ENCODE assay signal across 8 mouse cellular contexts in genomic region chr11:76216681-76217389, GRCm38 (mm10). TPM values are rescaled to one million over a fixed set of nuclear protein-coding genes. Genes with fewer than 3 reads are reported as not detected.
DNase-seq lines count a peak whose midpoint lies in the region; ATAC-seq and TF ChIP-seq lines count a peak whose summit lies in the region.

No protein-coding gene starts in this region.

- peaks cover 7% of the 10 kb centered on the region for H3K4me1 ChIP-seq in forebrain, embryonic 15.5 days
- H3K4me1 ChIP-seq in hindbrain, postnatal 0 days (ENCODE audit: insufficient read depth, low read length) = 0 out of 2 replicates have a peak, but pooled peaks cover 3% of the 10 kb centered on the region
- H3K4me1 ChIP-seq in liver, embryonic 13.5 days (replicated peaks) = peaks cover 36% of the 10 kb centered on the region
- no peaks in the 10 kb centered on the region for H3K4me1 ChIP-seq in neural tube, embryonic 11.5 days (ENCODE audit: control insufficient read depth, insufficient read depth, low read length)

- peaks cover 28% of the 10 kb centered on the region for H3K36me3 ChIP-seq in forebrain, embryonic 15.5 days
- peaks cover 21% of the 10 kb centered on the region; the same call in 1 of the 2 replicates for H3K36me3 ChIP-seq in hindbrain, postnatal 0 days (ENCODE audit: insufficient read depth, low read length)
- peaks cover 47% of the 10 kb centered on the region for H3K36me3 ChIP-seq in liver, embryonic 13.5 days
- peaks cover 12% of the 10 kb centered on the region for H3K36me3 ChIP-seq in neural tube, embryonic 11.5 days (ENCODE audit: control insufficient read depth, insufficient read depth, low read length)

- peak; percentile 38 for ATAC-seq in forebrain, embryonic 15.5 days (replicated peaks)
- peak; percentile 89 for ATAC-seq in hindbrain, postnatal 0 days
- ATAC-seq in liver, embryonic 13.5 days (ENCODE audit: low read depth) = no peak; the same call in 1 of the 2 replicates
- ATAC-seq in neural tube, embryonic 11.5 days (ENCODE audit: insufficient read depth, low FRiP score, low TSS enrichment) = peak; percentile 31
- no peak for ATAC-seq in inflammation-experienced regulatory T-cells, adult 6 months

- peak overlapping the region; percentile 69 for H3K4me2 ChIP-seq in forebrain, embryonic 15.5 days (replicated peaks)
- H3K4me2 ChIP-seq in hindbrain, postnatal 0 days (ENCODE audit: low read depth, low read length) = peak overlapping the region; percentile 94
- peak overlapping the region; percentile 97 for H3K4me2 ChIP-seq in liver, embryonic 13.5 days
- H3K4me2 ChIP-seq in neural tube, embryonic 11.5 days (ENCODE audit: low read depth) = peak overlapping the region; percentile 85

- peak overlapping the region; percentile 89 for H3K9ac ChIP-seq in forebrain, embryonic 15.5 days (replicated peaks)
- H3K9ac ChIP-seq in hindbrain, postnatal 0 days (replicated peaks; ENCODE audit: low read length) = peak overlapping the region; percentile 88
- peak overlapping the region; percentile 92 for H3K9ac ChIP-seq in liver, embryonic 13.5 days
- peak overlapping the region; percentile 95 for H3K9ac ChIP-seq in neural tube, embryonic 11.5 days (ENCODE audit: low read length)

- no peaks in the 10 kb centered on the region for H3K9me3 ChIP-seq in forebrain, embryonic 15.5 days
- H3K9me3 ChIP-seq in hindbrain, postnatal 0 days (ENCODE audit: low read length) = no peaks in the 10 kb centered on the region
- no peaks in the 10 kb centered on the region for H3K9me3 ChIP-seq in liver, embryonic 13.5 days (replicated peaks)
- no peaks in the 10 kb centered on the region for H3K9me3 ChIP-seq in neural tube, embryonic 11.5 days (ENCODE audit: control insufficient read depth, low read length)

- H3K27me3 ChIP-seq in forebrain, embryonic 15.5 days = no peaks in the 10 kb centered on the region
- no peaks in the 10 kb centered on the region for H3K27me3 ChIP-seq in hindbrain, postnatal 0 days (ENCODE audit: insufficient read depth, low read length)
- H3K27me3 ChIP-seq in liver, embryonic 13.5 days = no peaks in the 10 kb centered on the region
- H3K27me3 ChIP-seq in neural tube, embryonic 11.5 days (ENCODE audit: control insufficient read depth, insufficient read depth, low read length) = no peaks in the 10 kb centered on the region

- peak; percentile 83 for DNase-seq in urinary bladder, postnatal 14 days (ENCODE audit: low spot score)
- DNase-seq in urinary bladder, postnatal 4 days (ENCODE audit: low spot score in 2 of 2) = no peak
- DNase-seq in brain, adult 2 months (ENCODE audit: low read depth, low spot score) = peak; percentile 65
- peak; percentile 62 for DNase-seq in hindbrain, postnatal 0 days (ENCODE audit: low spot score)
- no peak for DNase-seq in liver, embryonic 13.5 days
- DNase-seq in neural tube, embryonic 11.5 days (ENCODE audit: low spot score) = peak; percentile 58

- 1% methylated on average over 33 of the region's 33 CpGs for WGBS in forebrain, embryonic 15.5 days
- under 1% methylated on average over 33 of the region's 33 CpGs for WGBS in hindbrain, postnatal 0 days
- WGBS in liver, embryonic 13.5 days (ENCODE audit: insufficient replicate concordance) = 2% methylated on average over 33 of the region's 33 CpGs
- WGBS in neural tube, embryonic 11.5 days = 5% methylated on average over 33 of the region's 33 CpGs

- H3K27ac ChIP-seq in forebrain, embryonic 15.5 days (replicated peaks) = peak overlapping the region; percentile 91
- peak overlapping the region; percentile 91 for H3K27ac ChIP-seq in hindbrain, postnatal 0 days
- H3K27ac ChIP-seq in liver, embryonic 13.5 days = peak overlapping the region; percentile 79
- H3K27ac ChIP-seq in neural tube, embryonic 11.5 days (ENCODE audit: low read depth, low read length) = peak overlapping the region; percentile 83

- H3K4me3 ChIP-seq in forebrain, embryonic 15.5 days = peak overlapping the region; percentile 88
- H3K4me3 ChIP-seq in hindbrain, postnatal 0 days (ENCODE audit: low read length) = peak overlapping the region; percentile 85
- H3K4me3 ChIP-seq in liver, embryonic 13.5 days (replicated peaks) = peak overlapping the region; percentile 90
- H3K4me3 ChIP-seq in neural tube, embryonic 11.5 days (ENCODE audit: low read depth, low read length) = peak overlapping the region; percentile 83

- no peak for TF ChIP-seq CTCF in hindbrain, postnatal 0 days (IDR thresholded peaks at IDR 0.05; ENCODE audit: low read depth)

RNA-seq across cellular contexts. Expression of gene Dbil5, which starts 0.6 kb away (rescaled TPM):
- not detected in 2 replicates for polyA plus RNA-seq in forebrain, embryonic 15.5 days (2015; fragmentation: Nextera tagmentation; extraction: Ambion mirVana)
- not detected in 2 replicates for total RNA-seq in hindbrain, postnatal 0 days (2014; rRNA removed)
- 0.34 and 0.54 TPM in 2 replicates for polyA plus RNA-seq in hindbrain, postnatal 0 days (2015; fragmentation: Nextera tagmentation; extraction: Ambion mirVana)
- 0.41 and 0.43 TPM in 2 replicates for polyA plus RNA-seq in liver, embryonic 13.5 days (2015; fragmentation: Nextera tagmentation; extraction: Ambion mirVana)
- 0.46 TPM in 1 of 2 replicates, not detected in the other for polyA plus RNA-seq in neural tube, embryonic 11.5 days (2014; fragmentation: Nextera tagmentation; extraction: Ambion mirVana)
- 1 to 10 TPM in 1 of 3 experiments, not detected in 2; 1.0 TPM for polyA plus RNA-seq in inflammation-experienced regulatory T-cells, adult 6 months (2017; shearing (Covaris generic))

RNA-seq across cellular contexts. Expression of gene Gemin4, which starts 0.6 kb away (rescaled TPM):
- polyA plus RNA-seq in forebrain, embryonic 15.5 days (2015; fragmentation: Nextera tagmentation; extraction: Ambion mirVana) = 18.1 and 18.7 TPM in 2 replicates
- total RNA-seq in hindbrain, postnatal 0 days (2014; rRNA removed) = 14.8 and 17.4 TPM in 2 replicates
- polyA plus RNA-seq in hindbrain, postnatal 0 days (2015; fragmentation: Nextera tagmentation; extraction: Ambion mirVana) = 7.0 and 9.3 TPM in 2 replicates
- 22.5 and 24.6 TPM in 2 replicates for polyA plus RNA-seq in liver, embryonic 13.5 days (2015; fragmentation: Nextera tagmentation; extraction: Ambion mirVana)
- 37.9 and 43.6 TPM in 2 replicates for polyA plus RNA-seq in neural tube, embryonic 11.5 days (2014; fragmentation: Nextera tagmentation; extraction: Ambion mirVana)
- polyA plus RNA-seq in inflammation-experienced regulatory T-cells, adult 6 months (2017; shearing (Covaris generic)) = 10 to 100 TPM in 2 of 3 experiments, 1 to 10 TPM in 1; 8.3 to 13.4 (median 11.0) TPM

RNA-seq across cellular contexts. Expression of gene Mrm3, which starts 26.7 kb away (rescaled TPM):
- 20.2 and 22.2 TPM in 2 replicates for polyA plus RNA-seq in forebrain, embryonic 15.5 days (2015; fragmentation: Nextera tagmentation; extraction: Ambion mirVana)
- 11.9 and 19.2 TPM in 2 replicates for total RNA-seq in hindbrain, postnatal 0 days (2014; rRNA removed)
- 22.5 and 22.8 TPM in 2 replicates for polyA plus RNA-seq in hindbrain, postnatal 0 days (2015; fragmentation: Nextera tagmentation; extraction: Ambion mirVana)
- 23.9 and 25.2 TPM in 2 replicates for polyA plus RNA-seq in liver, embryonic 13.5 days (2015; fragmentation: Nextera tagmentation; extraction: Ambion mirVana)
- 18.6 and 18.8 TPM in 2 replicates for polyA plus RNA-seq in neural tube, embryonic 11.5 days (2014; fragmentation: Nextera tagmentation; extraction: Ambion mirVana)
- 10 to 100 TPM in 2 of 3 experiments, 1 to 10 TPM in 1; 9.4 to 14.2 (median 12.9) TPM for polyA plus RNA-seq in inflammation-experienced regulatory T-cells, adult 6 months (2017; shearing (Covaris generic))

RNA-seq across cellular contexts. Expression of gene Glod4, which starts 26.7 kb away (rescaled TPM):
- polyA plus RNA-seq in forebrain, embryonic 15.5 days (2015; fragmentation: Nextera tagmentation; extraction: Ambion mirVana) = 118 and 120 TPM in 2 replicates
- total RNA-seq in hindbrain, postnatal 0 days (2014; rRNA removed) = 34.2 and 39.8 TPM in 2 replicates
- polyA plus RNA-seq in hindbrain, postnatal 0 days (2015; fragmentation: Nextera tagmentation; extraction: Ambion mirVana) = 116 and 118 TPM in 2 replicates
- 72.5 and 76.5 TPM in 2 replicates for polyA plus RNA-seq in liver, embryonic 13.5 days (2015; fragmentation: Nextera tagmentation; extraction: Ambion mirVana)
- 116 and 118 TPM in 2 replicates for polyA plus RNA-seq in neural tube, embryonic 11.5 days (2014; fragmentation: Nextera tagmentation; extraction: Ambion mirVana)
- 100 to 1,000 TPM in 1 of 3 experiments, 10 to 100 TPM in 2; 83.0 to 101 (median 84.6) TPM for polyA plus RNA-seq in inflammation-experienced regulatory T-cells, adult 6 months (2017; shearing (Covaris generic))

RNA-seq across cellular contexts. Expression of gene Fam57a, which starts 37.4 kb away (rescaled TPM):
- 20.2 TPM in 2 replicates for polyA plus RNA-seq in forebrain, embryonic 15.5 days (2015; fragmentation: Nextera tagmentation; extraction: Ambion mirVana)
- total RNA-seq in hindbrain, postnatal 0 days (2014; rRNA removed) = 20.1 and 30.4 TPM in 2 replicates
- 16.6 and 20.0 TPM in 2 replicates for polyA plus RNA-seq in hindbrain, postnatal 0 days (2015; fragmentation: Nextera tagmentation; extraction: Ambion mirVana)
- 4.5 and 5.4 TPM in 2 replicates for polyA plus RNA-seq in liver, embryonic 13.5 days (2015; fragmentation: Nextera tagmentation; extraction: Ambion mirVana)
- 37.2 and 40.1 TPM in 2 replicates for polyA plus RNA-seq in neural tube, embryonic 11.5 days (2014; fragmentation: Nextera tagmentation; extraction: Ambion mirVana)
- 1 to 10 TPM; 2.5 to 4.5 (median 3.6) TPM for polyA plus RNA-seq in inflammation-experienced regulatory T-cells, adult 6 months (2017; shearing (Covaris generic))

Comparison
In these comparisons a context has a peak if more than half of its experiments do, and no peak if none do; other contexts are left out.
1. DNase-seq: peak in urinary bladder, postnatal 14 days (single experiment), brain, adult 2 months (single experiment), hindbrain, postnatal 0 days (single experiment) and neural tube, embryonic 11.5 days (single experiment); none in urinary bladder, postnatal 4 days (0 of 2) and liver, embryonic 13.5 days (single experiment).
2. ATAC-seq: peak in forebrain, embryonic 15.5 days (single experiment), hindbrain, postnatal 0 days (single experiment) and neural tube, embryonic 11.5 days (single experiment); none in liver, embryonic 13.5 days (single experiment) and inflammation-experienced regulatory T-cells, adult 6 months (single experiment).
3. Peak in every context shown above with its lines, with median percentiles within 50 percentile points of each other: H3K27ac ChIP-seq, H3K4me2 ChIP-seq, H3K4me3 ChIP-seq and H3K9ac ChIP-seq.